Mouse (Mus musculus): ENCODE data around the gene 2010003K11Rik. TPM values are rescaled to one million over a fixed set of nuclear protein-coding genes. Genes with fewer than 3 reads are reported as not detected.
A peak's percentile ranks its signal among the peaks of the same experiment; 100 is the strongest.

2010003K11Rik gene
- 0.18 and 0.45 TPM in 2 replicates for polyA plus RNA-seq (2015; fragmentation: Nextera tagmentation; extraction: Ambion mirVana)

DNA sequence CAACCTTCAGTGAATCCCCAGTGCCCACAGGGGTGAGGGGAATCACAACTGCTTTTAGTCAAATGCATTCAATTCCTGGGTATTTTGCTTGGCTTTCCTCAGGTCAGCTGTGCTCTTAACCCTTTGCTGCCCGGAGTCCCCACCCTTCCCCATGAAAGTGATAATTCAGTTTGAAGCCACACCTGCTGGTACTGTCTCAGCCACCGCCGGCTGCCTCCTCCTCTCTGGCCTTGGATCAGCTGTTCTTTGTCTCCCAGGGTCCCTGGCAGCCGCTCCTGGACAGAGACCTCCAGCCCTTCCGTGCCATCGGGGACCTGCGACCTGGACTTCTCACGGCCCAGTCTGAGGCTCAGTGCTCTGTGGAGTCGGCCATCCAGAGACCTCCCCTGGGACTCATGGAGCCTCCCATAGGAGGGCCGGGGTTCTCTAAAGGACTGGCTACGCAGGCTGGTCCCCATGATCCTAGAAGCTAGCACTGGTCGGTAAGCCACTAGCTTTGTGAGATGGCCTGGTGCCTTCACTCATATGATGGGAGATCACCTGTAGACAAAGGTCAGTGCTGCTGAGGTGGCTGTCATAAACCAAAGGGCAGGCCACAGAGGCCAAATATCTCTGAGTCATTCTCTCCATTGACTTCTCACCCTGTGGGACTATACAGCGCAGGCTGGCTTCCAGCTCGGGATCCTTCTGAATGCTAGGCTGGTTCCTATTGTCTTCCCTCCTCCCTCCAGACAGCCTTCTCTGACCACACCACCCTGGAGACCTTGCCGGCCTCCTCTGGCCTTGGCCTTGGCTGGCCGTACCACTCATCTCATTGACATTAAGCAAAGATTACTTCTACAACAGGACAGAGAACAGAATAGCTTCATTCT lies at the start of gene 2010003K11Rik:
Gene 2010003K11Rik, minus strand, starts transcription at position 522 of the 872 bp plus-strand sequence.
- H3K9ac ChIP-seq (ENCODE audit: low read depth, low read length), result no peak within 1 kb of the TSS; the same call in 1 of the 2 replicates
- no peak within 1 kb of the TSS for H3K4me2 ChIP-seq (ENCODE audit: low read depth, low read length)
- H3K27me3 ChIP-seq (ENCODE audit: control insufficient read depth, insufficient read depth, low read depth, low read length), result no peaks in the 10 kb centered on the region
- H3K4me3 ChIP-seq (ENCODE audit: low read depth, low read length), result no peak within 1 kb of the TSS
- no peak within 1 kb of the TSS for H3K27ac ChIP-seq (ENCODE audit: low read length)
- ATAC-seq (ENCODE audit: low read depth), result peak; percentile 38; the same call in 1 of the 2 replicates
- H3K9me3 ChIP-seq (replicated peaks; ENCODE audit: control insufficient read depth, low read length), result no peaks in the 10 kb centered on the region
- H3K36me3 ChIP-seq (ENCODE audit: control insufficient read depth, insufficient read depth), result no peaks in the 10 kb centered on the region
- peaks cover 14% of the 10 kb centered on the region for H3K4me1 ChIP-seq (ENCODE audit: control insufficient read depth, low read depth, low read length)
- 60% methylated on average over 16 of the region's 16 CpGs for WGBS (ENCODE audit: insufficient replicate concordance)

DNA sequence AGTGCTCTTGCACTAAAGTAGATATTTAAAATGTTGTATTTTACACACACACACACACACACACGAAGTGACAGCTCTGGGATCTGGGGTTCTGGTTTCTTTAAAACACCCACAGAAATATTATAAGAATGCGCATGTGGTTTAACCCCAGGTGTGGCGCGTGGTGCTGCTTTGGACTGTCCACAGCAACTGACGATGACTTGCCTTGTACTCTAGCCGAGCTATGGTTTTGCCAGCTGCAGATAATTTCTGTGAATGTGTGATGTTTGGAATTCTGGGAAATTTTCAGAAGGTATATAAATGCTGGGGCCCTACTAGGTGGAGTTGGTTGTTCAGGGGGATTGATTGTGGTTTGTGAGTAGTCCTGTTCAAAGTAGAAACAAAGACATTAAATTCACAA lies 49.4 kb upstream of the 2010003K11Rik start:
- Histone ChIP-seq H3K4me1 (ENCODE audit: control insufficient read depth, low read depth, low read length) (peaks cover 4% of the 10 kb centered on the region; the same call in 1 of the 2 replicates), H3K27ac (ENCODE audit: low read length) (no peak overlapping the region), H3K4me3 (ENCODE audit: low read depth, low read length) (no peak overlapping the region), H3K27me3 (ENCODE audit: control insufficient read depth, insufficient read depth, low read depth, low read length) (no peaks in the 10 kb centered on the region), H3K9ac (ENCODE audit: low read depth, low read length) (no peak overlapping the region), H3K9me3 (replicated peaks; ENCODE audit: control insufficient read depth, low read length) (no peaks in the 10 kb centered on the region), H3K36me3 (ENCODE audit: control insufficient read depth, insufficient read depth) (no peaks in the 10 kb centered on the region), H3K4me2 (ENCODE audit: low read depth, low read length) (no peak overlapping the region)
- no peak for ATAC-seq (ENCODE audit: low read depth)
- WGBS (ENCODE audit: insufficient replicate concordance), result 75% methylated on average over 6 of the region's 6 CpGs

DNA sequence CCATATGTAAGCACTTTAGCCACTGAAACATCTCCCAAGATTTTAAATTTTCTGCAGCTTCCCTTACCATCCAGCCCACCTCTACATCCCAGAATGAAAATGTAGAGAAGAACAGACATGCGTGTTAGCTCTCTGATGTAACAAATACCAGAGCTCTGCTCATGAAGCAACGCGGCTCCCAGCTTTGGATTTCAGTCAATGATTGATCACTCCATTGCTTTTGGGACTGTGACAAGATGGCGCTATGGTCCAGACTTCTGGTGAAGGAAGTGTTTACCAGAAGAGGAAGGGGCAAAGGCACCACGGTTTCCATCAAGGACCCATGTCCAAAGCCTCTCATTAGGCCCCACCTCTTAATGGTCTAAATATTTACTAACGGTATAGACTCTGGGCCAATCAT lies 47.5 kb upstream of the 2010003K11Rik start:
- Histone ChIP-seq H3K27ac (ENCODE audit: low read length) (no peak overlapping the region), H3K36me3 (ENCODE audit: control insufficient read depth, insufficient read depth) (no peaks in the 10 kb centered on the region), H3K9ac (ENCODE audit: low read depth, low read length) (no peak overlapping the region), H3K4me2 (ENCODE audit: low read depth, low read length) (no peak overlapping the region), H3K4me1 (ENCODE audit: control insufficient read depth, low read depth, low read length) (peaks cover 4% of the 10 kb centered on the region; the same call in 1 of the 2 replicates), H3K9me3 (replicated peaks; ENCODE audit: control insufficient read depth, low read length) (no peaks in the 10 kb centered on the region), H3K27me3 (ENCODE audit: control insufficient read depth, insufficient read depth, low read depth, low read length) (no peaks in the 10 kb centered on the region), H3K4me3 (ENCODE audit: low read depth, low read length) (no peak overlapping the region)
- WGBS (ENCODE audit: insufficient replicate concordance), result 80% methylated on average over 6 of the region's 6 CpGs
- no peak for ATAC-seq (ENCODE audit: low read depth)

DNA sequence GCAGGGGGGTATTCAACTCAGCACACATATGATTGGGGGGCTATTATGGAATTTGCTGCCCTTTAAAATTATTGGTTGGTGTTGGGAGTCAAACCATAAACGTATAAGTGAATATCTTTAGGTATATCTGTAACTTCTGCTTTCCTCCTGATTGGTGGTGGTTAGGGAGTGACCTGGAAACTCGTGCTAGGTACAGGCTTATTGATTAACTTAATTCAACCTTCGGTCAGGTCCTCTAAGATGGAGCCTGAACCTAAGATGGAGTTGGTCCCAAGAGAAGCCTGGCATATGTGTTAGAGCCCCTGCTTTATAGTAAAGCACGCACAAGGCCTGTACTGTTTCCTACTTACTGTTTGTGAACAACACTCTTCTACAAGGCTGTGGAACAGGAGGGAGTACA lies 46.7 kb upstream of the 2010003K11Rik start:
- no peak overlapping the region for H3K4me3 ChIP-seq (ENCODE audit: low read depth, low read length)
- H3K27me3 ChIP-seq (ENCODE audit: control insufficient read depth, insufficient read depth, low read depth, low read length), result no peaks in the 10 kb centered on the region
- H3K9ac ChIP-seq (ENCODE audit: low read depth, low read length), result no peak overlapping the region
- H3K36me3 ChIP-seq (ENCODE audit: control insufficient read depth, insufficient read depth), result 0 out of 2 replicates have a peak, but pooled peaks cover 3% of the 10 kb centered on the region
- no peak overlapping the region for H3K4me2 ChIP-seq (ENCODE audit: low read depth, low read length)
- peaks cover 4% of the 10 kb centered on the region; the same call in 1 of the 2 replicates for H3K4me1 ChIP-seq (ENCODE audit: control insufficient read depth, low read depth, low read length)
- ATAC-seq (ENCODE audit: low read depth), result no peak
- H3K9me3 ChIP-seq (replicated peaks; ENCODE audit: control insufficient read depth, low read length), result no peaks in the 10 kb centered on the region; the same call in 1 of the 2 replicates
- 63% methylated on average over 4 of the region's 4 CpGs for WGBS (ENCODE audit: insufficient replicate concordance)
- no peak overlapping the region for H3K27ac ChIP-seq (ENCODE audit: low read length)

DNA sequence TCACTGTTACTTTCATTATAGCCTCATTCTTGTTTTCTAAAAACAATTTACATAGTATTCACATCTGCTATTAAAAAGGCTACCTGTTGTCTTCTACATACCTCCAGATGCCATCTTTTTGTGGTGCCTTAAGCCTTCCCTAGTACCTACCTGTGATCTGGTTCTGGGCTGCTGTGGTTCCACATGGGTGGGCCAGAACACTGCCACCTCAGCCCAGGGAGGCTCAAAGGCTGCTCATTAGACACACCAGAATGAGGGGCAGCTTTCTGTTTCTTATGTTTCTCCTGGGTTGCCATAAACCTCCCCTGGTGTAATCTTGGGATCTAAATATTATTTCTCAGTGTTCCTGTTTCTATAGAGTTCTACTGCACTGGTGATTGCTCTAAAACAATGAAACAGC lies 43.7 kb upstream of the 2010003K11Rik start:
- Histone ChIP-seq H3K27ac (ENCODE audit: low read length) (no peak overlapping the region), H3K4me3 (ENCODE audit: low read depth, low read length) (no peak overlapping the region), H3K9me3 (replicated peaks; ENCODE audit: control insufficient read depth, low read length) (no peaks in the 10 kb centered on the region; the same call in 1 of the 2 replicates), H3K36me3 (ENCODE audit: control insufficient read depth, insufficient read depth) (0 out of 2 replicates have a peak, but pooled peaks cover 3% of the 10 kb centered on the region), H3K27me3 (ENCODE audit: control insufficient read depth, insufficient read depth, low read depth, low read length) (no peaks in the 10 kb centered on the region), H3K9ac (ENCODE audit: low read depth, low read length) (no peak overlapping the region), H3K4me2 (ENCODE audit: low read depth, low read length) (no peak overlapping the region), H3K4me1 (ENCODE audit: control insufficient read depth, low read depth, low read length) (peaks cover 4% of the 10 kb centered on the region; the same call in 1 of the 2 replicates)
- no peak for ATAC-seq (ENCODE audit: low read depth)

DNA sequence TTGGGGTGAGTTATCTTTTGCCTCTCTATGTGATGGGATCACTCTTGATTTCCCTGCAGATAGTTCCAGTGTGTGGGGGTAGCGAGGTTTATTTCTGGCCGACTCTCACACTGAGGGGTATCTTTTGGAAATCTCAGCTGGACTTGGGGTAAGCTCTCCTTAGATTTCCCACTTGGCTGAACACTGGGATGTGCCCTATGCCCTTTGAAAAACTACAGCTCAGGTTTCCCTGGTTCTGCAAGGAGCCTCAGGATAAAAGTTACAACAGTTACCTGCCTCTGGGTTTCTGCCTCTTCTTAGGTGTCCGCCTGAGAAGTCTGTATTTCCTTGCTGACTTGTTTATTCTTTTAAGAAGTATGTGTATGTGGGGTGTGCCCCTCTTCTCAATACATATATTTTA lies 42.6 kb upstream of the 2010003K11Rik start:
- Histone ChIP-seq H3K36me3 (ENCODE audit: control insufficient read depth, insufficient read depth) (0 out of 2 replicates have a peak, but pooled peaks cover 3% of the 10 kb centered on the region), H3K27ac (ENCODE audit: low read length) (no peak overlapping the region), H3K4me1 (ENCODE audit: control insufficient read depth, low read depth, low read length) (no peaks in the 10 kb centered on the region; the same call in 1 of the 2 replicates), H3K4me3 (ENCODE audit: low read depth, low read length) (no peak overlapping the region), H3K9me3 (replicated peaks; ENCODE audit: control insufficient read depth, low read length) (no peaks in the 10 kb centered on the region; the same call in 1 of the 2 replicates), H3K9ac (ENCODE audit: low read depth, low read length) (no peak overlapping the region), H3K27me3 (ENCODE audit: control insufficient read depth, insufficient read depth, low read depth, low read length) (no peaks in the 10 kb centered on the region), H3K4me2 (ENCODE audit: low read depth, low read length) (no peak overlapping the region)
- 87% methylated on average over 3 of the region's 3 CpGs for WGBS (ENCODE audit: insufficient replicate concordance)
- no peak for ATAC-seq (ENCODE audit: low read depth)

DNA sequence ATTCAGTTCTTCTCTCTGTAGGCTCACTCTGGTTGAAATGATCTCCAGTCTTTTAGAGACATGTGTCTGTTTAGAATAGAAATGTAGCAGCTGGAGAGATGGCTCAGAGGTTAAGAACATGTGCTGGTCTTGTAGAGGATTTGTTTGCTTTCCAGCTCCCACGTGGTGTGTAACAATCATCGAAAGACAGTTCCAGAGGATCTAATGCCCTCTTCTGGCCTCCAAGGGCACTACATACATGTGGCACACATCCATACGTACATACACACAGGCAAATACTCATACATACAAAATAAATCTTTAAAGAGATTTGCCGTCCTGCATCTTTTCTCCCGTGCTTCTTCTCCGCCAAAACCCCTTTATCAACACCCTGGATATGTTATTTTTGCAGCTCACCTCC lies 41.9 kb upstream of the 2010003K11Rik start:
- H3K9ac ChIP-seq (ENCODE audit: low read depth, low read length), result no peak overlapping the region
- WGBS (ENCODE audit: insufficient replicate concordance), result 79% methylated on average over 6 of the region's 6 CpGs

DNA sequence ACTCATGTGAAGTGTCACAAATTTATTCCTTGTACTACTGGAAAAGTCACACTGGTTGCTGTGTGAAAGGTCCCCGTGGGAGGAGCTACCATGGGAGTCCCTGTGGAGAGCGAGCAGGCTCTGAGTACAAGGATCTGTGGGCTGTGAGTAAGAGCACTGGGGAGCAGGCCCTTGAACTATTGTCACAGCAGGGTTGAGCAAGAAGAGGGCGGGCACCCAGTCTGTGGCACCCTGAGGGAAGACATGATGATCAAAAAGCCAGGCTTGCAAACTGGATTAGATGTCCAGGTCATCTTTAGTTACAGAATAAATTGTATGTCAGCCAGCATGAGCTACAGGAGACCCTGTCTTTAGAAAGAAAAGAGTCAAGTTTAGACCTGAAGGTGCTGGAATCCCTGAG lies 38.2 kb upstream of the 2010003K11Rik start:
- H3K9me3 ChIP-seq (replicated peaks; ENCODE audit: control insufficient read depth, low read length), result no peaks in the 10 kb centered on the region; the same call in 1 of the 2 replicates
- H3K27me3 ChIP-seq (ENCODE audit: control insufficient read depth, insufficient read depth, low read depth, low read length), result no peaks in the 10 kb centered on the region
- 51% methylated on average over 3 of the region's 3 CpGs for WGBS (ENCODE audit: insufficient replicate concordance)
- peak; percentile 74 for ATAC-seq (ENCODE audit: low read depth)
- H3K36me3 ChIP-seq (ENCODE audit: control insufficient read depth, insufficient read depth), result 0 out of 2 replicates have a peak, but pooled peaks cover 3% of the 10 kb centered on the region
- H3K4me2 ChIP-seq (ENCODE audit: low read depth, low read length), result no peak overlapping the region
- no peak overlapping the region for H3K27ac ChIP-seq (ENCODE audit: low read length)
- H3K4me3 ChIP-seq (ENCODE audit: low read depth, low read length), result no peak overlapping the region
- H3K4me1 ChIP-seq (ENCODE audit: control insufficient read depth, low read depth, low read length), result no peaks in the 10 kb centered on the region
- H3K9ac ChIP-seq (ENCODE audit: low read depth, low read length), result no peak overlapping the region

More for the DNA sequence above, 41.9 kb upstream of the 2010003K11Rik start:
- no peak overlapping the region for H3K27ac ChIP-seq (ENCODE audit: low read length)
- H3K27me3 ChIP-seq (ENCODE audit: control insufficient read depth, insufficient read depth, low read depth, low read length), result no peaks in the 10 kb centered on the region
- no peak for ATAC-seq (ENCODE audit: low read depth)
- no peaks in the 10 kb centered on the region; the same call in 1 of the 2 replicates for H3K9me3 ChIP-seq (replicated peaks; ENCODE audit: control insufficient read depth, low read length)
- no peak overlapping the region for H3K4me3 ChIP-seq (ENCODE audit: low read depth, low read length)
- H3K4me2 ChIP-seq (ENCODE audit: low read depth, low read length), result no peak overlapping the region
- H3K4me1 ChIP-seq (ENCODE audit: control insufficient read depth, low read depth, low read length), result no peaks in the 10 kb centered on the region
- H3K36me3 ChIP-seq (ENCODE audit: control insufficient read depth, insufficient read depth), result 0 out of 2 replicates have a peak, but pooled peaks cover 3% of the 10 kb centered on the region

DNA sequence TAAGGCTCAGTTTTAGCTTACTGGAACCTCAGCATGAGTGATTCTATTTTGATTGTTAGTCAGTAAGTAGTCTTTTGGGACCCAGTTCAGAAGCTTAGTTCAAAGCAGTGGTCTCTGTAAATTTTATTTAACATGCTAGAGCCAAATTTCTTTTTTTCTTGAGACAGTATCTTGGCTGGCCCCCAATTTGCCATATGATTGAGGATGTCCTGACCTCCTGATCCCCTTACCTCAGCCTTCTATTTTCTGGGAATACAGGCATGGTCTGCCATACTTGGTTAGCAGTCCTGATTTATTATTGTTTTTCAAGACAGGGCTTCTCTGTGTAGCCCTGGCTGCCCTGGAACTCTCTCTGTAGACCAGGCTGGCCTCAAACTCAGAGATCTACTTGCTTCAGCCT lies 37.5 kb upstream of the 2010003K11Rik start:
- no peak overlapping the region for H3K9ac ChIP-seq (ENCODE audit: low read depth, low read length)
- ATAC-seq (ENCODE audit: low read depth), result no peak
- H3K36me3 ChIP-seq (ENCODE audit: control insufficient read depth, insufficient read depth), result 0 out of 2 replicates have a peak, but pooled peaks cover 3% of the 10 kb centered on the region
- H3K9me3 ChIP-seq (replicated peaks; ENCODE audit: control insufficient read depth, low read length), result no peaks in the 10 kb centered on the region; the same call in 1 of the 2 replicates
- H3K27ac ChIP-seq (ENCODE audit: low read length), result no peak overlapping the region
- no peak overlapping the region for H3K4me2 ChIP-seq (ENCODE audit: low read depth, low read length)
- H3K4me1 ChIP-seq (ENCODE audit: control insufficient read depth, low read depth, low read length), result no peaks in the 10 kb centered on the region
- H3K4me3 ChIP-seq (ENCODE audit: low read depth, low read length), result no peak overlapping the region
- no peaks in the 10 kb centered on the region for H3K27me3 ChIP-seq (ENCODE audit: control insufficient read depth, insufficient read depth, low read depth, low read length)
